ENCODE assay signal across 19 mouse cellular contexts in the genomic region with DNA sequence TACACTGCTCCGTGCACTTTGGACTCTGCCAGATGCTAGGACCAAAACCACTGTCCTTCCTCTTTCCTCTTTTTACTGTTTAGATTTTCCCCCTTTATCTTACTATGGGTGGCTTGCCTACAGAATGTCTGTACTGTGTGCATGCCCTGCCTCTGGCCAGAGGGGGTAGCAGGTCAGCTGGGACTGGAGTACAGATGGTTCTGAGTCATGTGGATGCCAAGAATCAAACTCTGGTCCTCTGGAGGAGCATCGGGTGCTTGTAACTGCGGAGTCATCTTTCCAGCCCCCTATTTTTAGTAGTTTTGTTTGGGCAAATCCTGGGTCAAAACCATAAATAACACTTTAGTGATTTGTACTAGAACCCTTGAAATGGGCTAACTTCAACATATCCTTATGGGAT. TPM values are rescaled to one million over a fixed set of nuclear protein-coding genes. Genes with fewer than 3 reads are reported as not detected.
DNase-seq lines count a peak whose midpoint lies in the region; ATAC-seq and TF ChIP-seq lines count a peak whose summit lies in the region.
"Had no signal": no experiment of that assay in that cellular context is flagged by ENCODE, and none has a peak within 500 bp of the region (broad histone marks: within the 10 kb centered on the region; RNA-seq: fewer than 3 reads in every experiment).

No protein-coding gene starts in this region.

- no peak overlapping the region for H3K4me3 ChIP-seq in testis, adult 2 months (ENCODE audit: control insufficient read depth, low read depth, low read length)
- H3K4me3 ChIP-seq: forebrain, embryonic 10.5 days; forebrain, embryonic 13.5 days; hindbrain, embryonic 13.5 days had no signal

- no peak for TF ChIP-seq POLR2A in testis, adult 2 months (IDR thresholded peaks at IDR 0.05; ENCODE audit: control insufficient read depth, low read depth, low read length)

- no peaks in the 10 kb centered on the region for H3K36me3 ChIP-seq in testis, adult 2 months (ENCODE audit: control insufficient read depth, insufficient read depth, low read length)
- H3K36me3 ChIP-seq: forebrain, embryonic 10.5 days; hindbrain, embryonic 13.5 days had no signal

- no peaks in the 10 kb centered on the region for H3K27me3 ChIP-seq in testis, adult 2 months (ENCODE audit: control insufficient read depth, insufficient read depth, low read length)
- H3K27me3 ChIP-seq: forebrain, embryonic 13.5 days; hindbrain, embryonic 13.5 days had no signal

- no peak; the same call in 1 of the 2 replicates for TF ChIP-seq CTCF in testis, adult 2 months (IDR thresholded peaks at IDR 0.05; ENCODE audit: control insufficient read depth, insufficient read depth, insufficient replicate concordance, low read depth, low read length)

- DNase-seq in testis, postnatal 10 days (ENCODE audit: low spot score), result no peak
- peak; percentile 31 for DNase-seq in MN1 (ENCODE audit: low spot score)
- DNase-seq in thymus, postnatal 0 days (ENCODE audit: low spot score), result no peak
- DNase-seq in ovary, adult 18-20 months (ENCODE audit: low spot score), result no peak
- DNase-seq: adrenal gland, postnatal 10 days; adrenal gland, postnatal 36 days; cerebellum, adult 18-20 months; cerebellum, adult 9-10 months; cerebellum, postnatal 14 days; gastrocnemius, postnatal 36 days had no signal

- 0 out of 2 replicates have a peak, but pooled peaks have one; percentile 10 for ATAC-seq in granulocyte monocyte progenitor cell, adult 5-6 weeks (replicated peaks; ENCODE audit: poor library complexity, severe bottlenecking)
- ATAC-seq: activated CD4-positive, CD25-positive, alpha-beta regulatory T cell, adult 4 months; forebrain, embryonic 13.5 days; forebrain, embryonic 16.5 days; hindbrain, embryonic 16.5 days; intestine, postnatal 0 days had no signal

- H3K27ac ChIP-seq in testis, adult 2 months (ENCODE audit: control insufficient read depth, insufficient read depth, low read depth, low read length), result peak overlapping the region; percentile 14; the same call in 1 of the 2 replicates
- H3K27ac ChIP-seq: forebrain, embryonic 10.5 days; forebrain, embryonic 13.5 days; hindbrain, embryonic 13.5 days had no signal

- H3K4me1 ChIP-seq in testis, adult 2 months (ENCODE audit: control insufficient read depth, insufficient read depth, low read length), result no peaks in the 10 kb centered on the region; the same call in 1 of the 2 replicates

RNA-seq across cellular contexts. Expression of gene Spata5, which starts 6.2 kb away (rescaled TPM):
- 14.2 and 16.3 TPM in 2 replicates for polyA plus RNA-seq in testis, adult 2 months (2012; rRNA removed)
- total RNA-seq in granulocyte monocyte progenitor cell, adult 5-6 weeks (2014; fragmentation: Nextera tagmentation), result 30.6 and 64.1 TPM in 2 replicates
- 116 and 141 TPM in 2 replicates for total RNA-seq in granulocyte monocyte progenitor cell, adult 5-6 weeks (2017)
- 26.8 and 33.9 TPM in 2 replicates for polyA plus RNA-seq in thymus, postnatal 0 days (2015; fragmentation: Nextera tagmentation; extraction: Ambion mirVana)

RNA-seq across cellular contexts. Expression of gene Nudt6, which starts 6.6 kb away (rescaled TPM):
- polyA plus RNA-seq in testis, adult 2 months (2012; rRNA removed), result 4.1 and 5.1 TPM in 2 replicates
- total RNA-seq in granulocyte monocyte progenitor cell, adult 5-6 weeks (2014; fragmentation: Nextera tagmentation), result 17.3 and 19.0 TPM in 2 replicates
- total RNA-seq in granulocyte monocyte progenitor cell, adult 5-6 weeks (2017), result 13.4 and 27.7 TPM in 2 replicates
- 14.4 and 15.4 TPM in 2 replicates for polyA plus RNA-seq in thymus, postnatal 0 days (2015; fragmentation: Nextera tagmentation; extraction: Ambion mirVana)
